Mouse (Mus musculus): Measurements from ENCODE around the gene Frmd4a. TPM values are rescaled to one million over a fixed set of nuclear protein-coding genes. Genes with fewer than 3 reads are reported as not detected.
A peak's percentile ranks its signal among the peaks of the same experiment; 100 is the strongest.

The Frmd4a gene
- total and polyA plus RNA-seq, 2 experiments from 2014 or later, result 42.5 to 60.2 TPM

DNA sequence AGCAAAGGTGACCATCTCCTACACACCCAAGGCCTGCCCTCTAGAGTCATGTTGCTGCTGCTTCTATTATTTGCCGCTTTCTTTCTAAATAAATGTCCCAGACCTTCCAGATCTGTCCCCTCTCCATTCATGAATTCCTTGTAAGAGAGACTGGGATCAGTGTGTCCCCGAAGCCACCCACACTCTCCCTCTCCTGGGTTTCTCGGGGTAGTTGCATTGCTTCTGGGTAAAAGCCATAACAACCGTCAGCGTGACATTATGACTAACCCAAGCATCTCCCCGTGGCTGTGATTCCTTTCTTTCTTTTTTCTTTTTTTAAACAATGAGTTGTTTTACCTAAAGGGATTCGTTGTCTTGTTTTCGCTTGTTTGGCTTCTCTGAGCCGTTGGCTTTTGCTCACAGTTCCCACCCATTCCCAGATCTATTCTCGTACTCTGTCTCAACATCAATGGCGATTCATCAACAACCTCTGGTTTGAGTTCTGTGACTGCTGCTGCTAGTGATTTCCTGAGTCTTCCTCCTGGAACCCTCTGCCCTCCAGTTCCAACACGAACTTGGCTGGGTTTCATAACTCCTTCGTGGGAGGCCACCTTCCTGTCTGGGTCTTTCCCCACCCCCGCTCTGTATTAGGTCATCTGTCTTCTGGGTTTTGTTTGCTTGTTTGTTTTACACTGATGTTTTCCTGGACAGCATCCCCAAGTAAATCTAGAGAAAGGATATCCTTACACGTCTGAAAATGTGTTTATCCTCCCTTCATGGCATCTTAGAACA lies 483.9 kb downstream of the Frmd4a start:
- no peak overlapping the region for H3K9ac ChIP-seq (replicated peaks; ENCODE audit: low read length, poor library complexity, severe bottlenecking)
- no peak for TF ChIP-seq CTCF (IDR thresholded peaks at IDR 0.05)
- no peaks in the 10 kb centered on the region for H3K27me3 ChIP-seq (ENCODE audit: insufficient read depth, low read length)
- H3K4me1 ChIP-seq (ENCODE audit: insufficient read depth, low read length), result no peaks in the 10 kb centered on the region
- H3K4me3 ChIP-seq (ENCODE audit: low read depth, low read length), result no peak overlapping the region
- ATAC-seq (ENCODE audit: low FRiP score) (no peak), DNase-seq (ENCODE audit: low spot score) (no peak)
- no peak overlapping the region for H3K4me2 ChIP-seq (ENCODE audit: low read depth, low read length, poor library complexity, severe bottlenecking)
- H3K9me3 ChIP-seq (ENCODE audit: low read length), result no peaks in the 10 kb centered on the region
- WGBS, result 79% methylated on average over 15 of the region's 15 CpGs
- no peak overlapping the region for H3K27ac ChIP-seq (ENCODE audit: low read depth, low read length)
- H3K36me3 ChIP-seq (ENCODE audit: insufficient read depth, low read length), result peaks cover 6% of the 10 kb centered on the region

DNA sequence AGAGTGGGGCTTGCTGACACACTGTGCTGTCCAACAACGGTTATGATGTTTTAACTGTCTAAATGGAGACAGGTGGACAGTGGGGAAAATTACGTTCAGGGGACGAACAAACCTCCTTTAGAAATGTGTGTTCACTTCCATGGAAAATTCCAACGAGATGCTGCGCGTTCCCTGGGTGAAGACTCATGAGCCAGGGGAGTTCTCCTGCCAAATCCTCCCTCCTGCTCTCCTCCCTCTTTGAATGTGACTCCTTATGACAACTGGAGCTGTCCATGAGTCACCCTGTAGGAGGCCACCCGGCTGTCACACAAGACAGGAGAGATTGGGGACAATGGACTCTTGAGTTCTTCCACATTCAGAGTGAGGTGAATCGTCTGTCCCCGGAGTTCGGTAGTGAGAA lies 486.9 kb downstream of the Frmd4a start:
- 72% methylated on average over 10 of the region's 10 CpGs for WGBS
- DNase-seq (ENCODE audit: low spot score) (peak; percentile 59), ATAC-seq (ENCODE audit: low FRiP score) (peak; percentile 44; the same call in 1 of the 2 replicates)
- Histone ChIP-seq H3K4me1 (ENCODE audit: insufficient read depth, low read length) (no peaks in the 10 kb centered on the region), H3K27ac (ENCODE audit: low read depth, low read length) (no peak overlapping the region), H3K9me3 (ENCODE audit: low read length) (no peaks in the 10 kb centered on the region), H3K4me2 (ENCODE audit: low read depth, low read length, poor library complexity, severe bottlenecking) (no peak overlapping the region), H3K36me3 (ENCODE audit: insufficient read depth, low read length) (peaks cover 8% of the 10 kb centered on the region), H3K9ac (replicated peaks; ENCODE audit: low read length, poor library complexity, severe bottlenecking) (no peak overlapping the region), H3K27me3 (ENCODE audit: insufficient read depth, low read length) (no peaks in the 10 kb centered on the region), H3K4me3 (ENCODE audit: low read depth, low read length) (no peak overlapping the region)
- TF ChIP-seq CTCF (IDR thresholded peaks at IDR 0.05), result no peak

- no peak for TF ChIP-seq CTCF (IDR thresholded peaks at IDR 0.05)
- ATAC-seq (ENCODE audit: low FRiP score) (no peak), DNase-seq (ENCODE audit: low spot score) (no peak)
- no peaks in the 10 kb centered on the region for H3K9me3 ChIP-seq (ENCODE audit: low read length)
- H3K27me3 ChIP-seq (ENCODE audit: insufficient read depth, low read length), result no peaks in the 10 kb centered on the region
- WGBS, result 94% methylated on average over 4 of the region's 4 CpGs
- no peaks in the 10 kb centered on the region for H3K4me1 ChIP-seq (ENCODE audit: insufficient read depth, low read length)
- H3K4me3 ChIP-seq (ENCODE audit: low read depth, low read length), result no peak overlapping the region
- no peak overlapping the region for H3K4me2 ChIP-seq (ENCODE audit: low read depth, low read length, poor library complexity, severe bottlenecking)
- H3K27ac ChIP-seq (ENCODE audit: low read depth, low read length), result no peak overlapping the region
- peaks cover 8% of the 10 kb centered on the region for H3K36me3 ChIP-seq (ENCODE audit: insufficient read depth, low read length)
- no peak overlapping the region for H3K9ac ChIP-seq (replicated peaks; ENCODE audit: low read length, poor library complexity, severe bottlenecking)
These were observed 488.2 kb downstream of the Frmd4a start for GRCm38 (mm10) chr2:4505695-4506094.

- no peaks in the 10 kb centered on the region for H3K27me3 ChIP-seq (ENCODE audit: insufficient read depth, low read length)
- no peaks in the 10 kb centered on the region for H3K4me1 ChIP-seq (ENCODE audit: insufficient read depth, low read length)
- ATAC-seq (ENCODE audit: low FRiP score) (no peak), DNase-seq (ENCODE audit: low spot score) (no peak)
- no peak overlapping the region for H3K9ac ChIP-seq (replicated peaks; ENCODE audit: low read length, poor library complexity, severe bottlenecking)
- H3K4me3 ChIP-seq (ENCODE audit: low read depth, low read length), result no peak overlapping the region
- no peak for TF ChIP-seq CTCF (IDR thresholded peaks at IDR 0.05)
- H3K4me2 ChIP-seq (ENCODE audit: low read depth, low read length, poor library complexity, severe bottlenecking), result no peak overlapping the region
- 95% methylated on average over 9 of the region's 9 CpGs for WGBS
- no peaks in the 10 kb centered on the region for H3K9me3 ChIP-seq (ENCODE audit: low read length)
- no peak overlapping the region for H3K27ac ChIP-seq (ENCODE audit: low read depth, low read length)
- peaks cover 8% of the 10 kb centered on the region for H3K36me3 ChIP-seq (ENCODE audit: insufficient read depth, low read length)
These were observed 489.1 kb downstream of the Frmd4a start for GRCm38 (mm10) chr2:4506659-4507058.

- H3K4me3 ChIP-seq (ENCODE audit: low read depth, low read length), result no peak overlapping the region
- H3K4me2 ChIP-seq (ENCODE audit: low read depth, low read length, poor library complexity, severe bottlenecking), result no peak overlapping the region
- H3K36me3 ChIP-seq (ENCODE audit: insufficient read depth, low read length), result peaks cover 8% of the 10 kb centered on the region
- WGBS, result 79% methylated on average over 13 of the region's 13 CpGs
- H3K9ac ChIP-seq (replicated peaks; ENCODE audit: low read length, poor library complexity, severe bottlenecking), result no peak overlapping the region
- TF ChIP-seq CTCF (IDR thresholded peaks at IDR 0.05), result no peak
- ATAC-seq (ENCODE audit: low FRiP score), result no peak
- no peak for DNase-seq (ENCODE audit: low spot score)
- H3K4me1 ChIP-seq (ENCODE audit: insufficient read depth, low read length), result no peaks in the 10 kb centered on the region
- H3K27me3 ChIP-seq (ENCODE audit: insufficient read depth, low read length), result no peaks in the 10 kb centered on the region
- no peak overlapping the region for H3K27ac ChIP-seq (ENCODE audit: low read depth, low read length)
- no peaks in the 10 kb centered on the region for H3K9me3 ChIP-seq (ENCODE audit: low read length)
These were observed 490.5 kb downstream of the Frmd4a start for GRCm38 (mm10) chr2:4507887-4508615.

All from midbrain, postnatal 0 days (tissue).